Mouse (Mus musculus): ENCODE results near the gene Ces3a. TPM values are rescaled to one million over a fixed set of nuclear protein-coding genes. Genes with fewer than 3 reads are reported as not detected.
"Not testable (repeated sequence)": the region's sequence is repeated elsewhere in the genome, so short reads cannot be mapped to it uniquely, and the experiment has no call there.

Gene Ces3a
- total and polyA plus RNA-seq, 2 experiments from 2014 or later: not detected

DNA sequence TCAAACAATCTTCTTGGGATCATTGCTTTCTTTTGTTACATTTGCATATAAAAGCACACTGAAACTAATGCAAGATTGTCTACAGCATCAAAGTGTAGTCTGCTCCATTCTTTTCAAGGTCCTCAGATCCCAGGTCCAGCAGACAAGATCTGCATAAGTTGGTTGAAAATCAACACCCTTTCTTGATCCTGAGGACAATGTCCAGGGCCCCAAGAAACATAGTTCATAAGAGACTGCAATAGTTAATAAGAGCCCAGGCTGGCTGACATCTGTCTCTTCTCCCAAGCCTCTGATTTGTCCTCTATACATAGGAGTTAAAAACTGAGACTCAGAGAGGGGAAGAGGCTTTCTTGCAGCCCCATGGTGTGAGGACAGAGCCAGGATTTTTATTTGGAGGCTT is 20.6 kb downstream of the Ces3a start:
- DNase-seq (ENCODE audit: low spot score) (no peak), ATAC-seq (no peak)
- no peak for TF ChIP-seq CTCF (IDR thresholded peaks at IDR 0.05; ENCODE audit: low read depth)
- Histone ChIP-seq H3K9ac (replicated peaks; ENCODE audit: low read length) (no peak overlapping the region), H3K4me3 (ENCODE audit: low read length) (no peak overlapping the region), H3K9me3 (ENCODE audit: low read length) (no peaks in the 10 kb centered on the region), H3K27me3 (ENCODE audit: insufficient read depth, low read length) (no peaks in the 10 kb centered on the region), H3K4me2 (ENCODE audit: low read depth, low read length) (no peak overlapping the region), H3K36me3 (ENCODE audit: insufficient read depth, low read length) (no peaks in the 10 kb centered on the region), H3K4me1 (ENCODE audit: insufficient read depth, low read length) (no peaks in the 10 kb centered on the region), H3K27ac (no peak overlapping the region)

- TF ChIP-seq CTCF (IDR thresholded peaks at IDR 0.05; ENCODE audit: low read depth): no peak
- WGBS: 98% methylated on average over 4 of the region's 4 CpGs
- Histone ChIP-seq H3K4me3 (ENCODE audit: low read length) (no peak overlapping the region), H3K4me1 (ENCODE audit: insufficient read depth, low read length) (no peaks in the 10 kb centered on the region), H3K36me3 (ENCODE audit: insufficient read depth, low read length) (no peaks in the 10 kb centered on the region), H3K4me2 (ENCODE audit: low read depth, low read length) (no peak overlapping the region), H3K27me3 (ENCODE audit: insufficient read depth, low read length) (no peaks in the 10 kb centered on the region), H3K9ac (replicated peaks; ENCODE audit: low read length) (no peak overlapping the region), H3K9me3 (ENCODE audit: low read length) (no peaks in the 10 kb centered on the region), H3K27ac (no peak overlapping the region)
- ATAC-seq (no peak), DNase-seq (ENCODE audit: low spot score) (no peak)
These were observed 28.2 kb downstream of the Ces3a start for GRCm38 (mm10) chr8:105076601-105077000.

DNA sequence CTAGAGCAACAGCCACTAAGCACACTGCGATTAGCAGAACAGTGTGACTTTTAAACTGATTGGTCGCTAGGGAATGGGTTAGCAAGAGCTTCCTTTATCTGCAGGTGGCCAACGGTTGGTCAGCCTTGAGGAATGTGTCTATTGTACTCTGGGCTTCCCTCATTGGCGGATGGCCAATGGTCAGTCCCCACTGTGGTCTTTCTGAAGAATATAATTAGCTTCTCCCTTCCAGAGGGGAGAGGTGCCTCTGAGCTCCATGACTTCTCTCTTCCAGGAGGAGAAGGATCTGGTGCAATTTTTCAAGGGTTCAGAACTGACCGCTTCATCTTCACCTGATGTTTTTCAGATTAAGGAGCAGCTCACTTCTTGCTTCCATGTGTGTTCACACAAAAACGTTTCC is 28.7 kb downstream of the Ces3a start:
- Histone ChIP-seq H3K4me1 (ENCODE audit: insufficient read depth, low read length) (no peaks in the 10 kb centered on the region), H3K4me3 (ENCODE audit: low read length) (no peak overlapping the region), H3K9ac (replicated peaks; ENCODE audit: low read length) (no peak overlapping the region), H3K27ac (no peak overlapping the region), H3K27me3 (ENCODE audit: insufficient read depth, low read length) (no peaks in the 10 kb centered on the region), H3K4me2 (ENCODE audit: low read depth, low read length) (no peak overlapping the region), H3K9me3 (ENCODE audit: low read length) (no peaks in the 10 kb centered on the region), H3K36me3 (ENCODE audit: insufficient read depth, low read length) (no peaks in the 10 kb centered on the region)
- 63% methylated on average over 6 of the region's 6 CpGs for WGBS
- ATAC-seq (no peak), DNase-seq (ENCODE audit: low spot score) (no peak)
- TF ChIP-seq CTCF (IDR thresholded peaks at IDR 0.05; ENCODE audit: low read depth): no peak

DNA sequence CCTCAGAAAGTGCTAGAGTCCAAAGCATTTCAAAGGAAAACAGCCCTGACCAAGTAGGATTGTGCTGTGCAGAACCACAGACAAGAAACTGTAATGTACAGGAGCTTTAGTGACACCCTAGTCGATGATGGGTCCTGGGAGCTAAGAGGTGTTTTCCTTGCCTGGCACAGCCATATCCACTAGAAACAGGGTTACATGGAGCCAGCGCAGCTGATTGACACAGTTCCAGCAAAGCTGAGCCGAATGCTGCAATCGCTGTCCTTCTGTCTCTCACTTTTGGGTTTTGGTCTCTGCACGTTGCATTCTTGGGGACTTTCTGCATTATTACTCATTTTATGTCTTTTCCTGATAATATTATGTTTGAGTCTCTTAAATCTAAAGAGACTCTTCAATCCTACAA is 30.2 kb downstream of the Ces3a start:
- Histone ChIP-seq H3K4me3 (ENCODE audit: low read length) (no peak overlapping the region), H3K27ac (no peak overlapping the region), H3K9me3 (ENCODE audit: low read length) (no peaks in the 10 kb centered on the region), H3K36me3 (ENCODE audit: insufficient read depth, low read length) (no peaks in the 10 kb centered on the region), H3K9ac (replicated peaks; ENCODE audit: low read length) (no peak overlapping the region), H3K4me1 (ENCODE audit: insufficient read depth, low read length) (no peaks in the 10 kb centered on the region), H3K4me2 (ENCODE audit: low read depth, low read length) (no peak overlapping the region), H3K27me3 (ENCODE audit: insufficient read depth, low read length) (no peaks in the 10 kb centered on the region)
- ATAC-seq: no peak
- no peak for TF ChIP-seq CTCF (IDR thresholded peaks at IDR 0.05; ENCODE audit: low read depth)
- 89% methylated on average over 5 of the region's 5 CpGs for WGBS
- DNase-seq (ENCODE audit: low spot score): no peak

DNA sequence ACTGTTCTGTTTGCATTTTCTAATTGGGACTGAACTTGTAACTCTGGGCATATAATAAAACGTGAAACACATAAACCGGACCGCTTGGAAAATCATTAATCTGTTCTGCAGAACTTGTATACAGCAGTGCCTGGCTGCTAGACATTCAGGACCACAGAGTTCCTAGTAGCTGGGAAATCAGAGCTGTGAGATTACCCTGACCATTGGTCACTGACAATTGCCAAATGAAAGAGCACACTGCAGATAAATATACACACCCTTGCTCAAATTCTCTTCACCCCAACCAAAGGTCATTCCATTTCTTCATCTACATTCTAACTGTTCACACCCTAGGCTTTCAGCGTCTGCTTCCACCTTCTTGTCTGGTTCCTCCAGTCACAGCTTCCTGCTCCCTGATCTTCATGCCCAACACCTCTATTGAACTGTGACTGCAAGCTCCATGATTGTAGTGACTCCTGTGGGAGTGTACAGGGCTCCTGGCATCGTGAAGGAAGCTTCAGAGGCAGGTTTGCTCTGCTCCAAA is 32.5 kb downstream of the Ces3a start:
- H3K27me3 ChIP-seq (ENCODE audit: insufficient read depth, low read length): no peaks in the 10 kb centered on the region
- H3K36me3 ChIP-seq (ENCODE audit: insufficient read depth, low read length): no peaks in the 10 kb centered on the region
- DNase-seq (ENCODE audit: low spot score): no peak
- no peak overlapping the region for H3K9ac ChIP-seq (replicated peaks; ENCODE audit: low read length)
- WGBS: 68% methylated on average over 5 of the region's 5 CpGs
- H3K9me3 ChIP-seq (ENCODE audit: low read length): no peaks in the 10 kb centered on the region
- H3K27ac ChIP-seq: no peak overlapping the region
- H3K4me2 ChIP-seq (ENCODE audit: low read depth, low read length): no peak overlapping the region
- no peak for ATAC-seq
- H3K4me1 ChIP-seq (ENCODE audit: insufficient read depth, low read length): no peaks in the 10 kb centered on the region
- TF ChIP-seq CTCF (IDR thresholded peaks at IDR 0.05; ENCODE audit: low read depth): no peak
- H3K4me3 ChIP-seq (ENCODE audit: low read length): no peak overlapping the region

- Histone ChIP-seq H3K9ac (replicated peaks; ENCODE audit: low read length) (no peak within 1 kb of the TSS), H3K27ac (no peak within 1 kb of the TSS), H3K36me3 (ENCODE audit: insufficient read depth, low read length) (no peaks in the 10 kb centered on the region), H3K9me3 (ENCODE audit: low read length) (no peaks in the 10 kb centered on the region), H3K27me3 (ENCODE audit: insufficient read depth, low read length) (no peaks in the 10 kb centered on the region), H3K4me3 (ENCODE audit: low read length) (no peak within 1 kb of the TSS), H3K4me2 (ENCODE audit: low read depth, low read length) (no peak within 1 kb of the TSS), H3K4me1 (ENCODE audit: insufficient read depth, low read length) (no peaks in the 10 kb centered on the region)
- no peak for DNase-seq (ENCODE audit: low spot score)
- TF ChIP-seq CTCF (IDR thresholded peaks at IDR 0.05; ENCODE audit: low read depth): no peak
- WGBS: 81% methylated on average over 7 of the region's 7 CpGs
- no peak for ATAC-seq
These were observed 35.1 kb downstream of the Ces3a start, which contains the start of gene Ces3b for GRCm38 (mm10) chr8:105083449-105084050. TSS of gene Ces3b (plus strand) at chr8:105083753.

GRCm38 (mm10) chr8:105088166-105088565 is 39.8 kb downstream of the Ces3a start:
- WGBS: 89% methylated on average over 5 of the region's 5 CpGs
- not testable (repeated sequence) for H3K27me3 ChIP-seq (ENCODE audit: insufficient read depth, low read length); H3K4me3 ChIP-seq (ENCODE audit: low read length); H3K4me1 ChIP-seq (ENCODE audit: insufficient read depth, low read length); H3K27ac ChIP-seq; H3K9me3 ChIP-seq (ENCODE audit: low read length); H3K4me2 ChIP-seq (ENCODE audit: low read depth, low read length); ATAC-seq; H3K36me3 ChIP-seq (ENCODE audit: insufficient read depth, low read length); H3K9ac ChIP-seq (replicated peaks; ENCODE audit: low read length); DNase-seq (ENCODE audit: low spot score)
